Mouse (Mus musculus) liver, embryonic 14.5 days (tissue): ENCODE measurements around the gene Sugp2.

Experiments
- CTCF ChIP-seq: IDR thresholded peaks from 2 replicates; pipeline ENCODE4 v1.5.1; 2016; ENCODE audit warnings: antibody characterized with exemption, low read depth, control low read depth
- EP300 ChIP-seq: IDR thresholded peaks from 2 replicates; pipeline ENCODE4 v1.6.1; 2016; ENCODE audit warnings: antibody characterized with exemption, low read depth

DNA sequence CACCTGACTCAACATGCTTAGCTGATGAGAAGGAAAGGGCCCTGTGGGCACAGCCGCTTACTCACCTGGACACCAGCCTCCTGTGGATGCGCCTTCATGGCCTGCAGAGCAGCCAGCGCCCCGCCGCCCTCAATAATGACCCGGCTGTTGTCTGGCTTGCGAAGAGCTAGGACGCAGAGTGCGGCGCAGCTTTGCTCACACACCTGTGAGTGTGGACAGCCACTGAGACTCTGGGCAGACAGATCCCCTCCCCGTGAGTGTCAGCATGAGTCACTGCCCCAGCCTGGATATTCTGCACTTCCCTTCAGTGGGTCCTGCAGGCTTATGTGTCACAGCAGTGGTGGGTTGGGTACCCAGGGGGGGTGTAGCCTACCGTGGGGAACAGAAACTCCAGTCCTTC, 12.0 kb upstream of the Sugp2 start:
- no peak for TF ChIP-seq CTCF
- no peak for TF ChIP-seq EP300
